Mouse (Mus musculus): Measurements from ENCODE around the gene Ubqlnl. TPM values are rescaled to one million over a fixed set of nuclear protein-coding genes. Genes with fewer than 3 reads are reported as not detected.

The Ubqlnl gene
- polyA plus RNA-seq, 1 experiment from 2014 or later = not detected

- ATAC-seq (ENCODE audit: insufficient read depth, low FRiP score) = no peak
- H3K4me3 ChIP-seq (replicated peaks; ENCODE audit: low read length) = no peak overlapping the region
- H3K27me3 ChIP-seq (ENCODE audit: control insufficient read depth, insufficient read depth, low read length) = no peaks in the 10 kb centered on the region
- no peaks in the 10 kb centered on the region for H3K4me1 ChIP-seq (ENCODE audit: control insufficient read depth, insufficient read depth, low read length)
- no peak overlapping the region for H3K9ac ChIP-seq (ENCODE audit: low read length)
- no peak overlapping the region for H3K4me2 ChIP-seq (ENCODE audit: low read depth, low read length)
- no peak overlapping the region for H3K27ac ChIP-seq (ENCODE audit: low read length)
- no peaks in the 10 kb centered on the region for H3K36me3 ChIP-seq (ENCODE audit: control insufficient read depth, insufficient read depth, low read length)
- 77% methylated on average over 6 of the region's 6 CpGs for WGBS
- no peaks in the 10 kb centered on the region for H3K9me3 ChIP-seq (replicated peaks; ENCODE audit: control insufficient read depth, low read length)
Observed at GRCm38 (mm10) chr7:104167105-104167504, 16.7 kb upstream of the Ubqlnl start.

GRCm38 (mm10) chr7:104143179-104143578 lies 7.2 kb downstream of the Ubqlnl start, which contains the start of gene Ubqln3:
Ubqln3 (minus strand) TSS chr7:104143279.
- WGBS = 64% methylated on average over 3 of the region's 3 CpGs
- no peaks in the 10 kb centered on the region for H3K9me3 ChIP-seq (replicated peaks; ENCODE audit: control insufficient read depth, low read length)
- H3K9ac ChIP-seq (ENCODE audit: low read length) = no peak within 1 kb of the TSS
- no peak for ATAC-seq (ENCODE audit: insufficient read depth, low FRiP score)
- H3K27me3 ChIP-seq (ENCODE audit: control insufficient read depth, insufficient read depth, low read length) = no peaks in the 10 kb centered on the region
- H3K4me3 ChIP-seq (replicated peaks; ENCODE audit: low read length) = no peak within 1 kb of the TSS
- H3K36me3 ChIP-seq (ENCODE audit: control insufficient read depth, insufficient read depth, low read length) = no peaks in the 10 kb centered on the region
- no peaks in the 10 kb centered on the region for H3K4me1 ChIP-seq (ENCODE audit: control insufficient read depth, insufficient read depth, low read length)
- H3K27ac ChIP-seq (ENCODE audit: low read length) = no peak within 1 kb of the TSS
- no peak within 1 kb of the TSS for H3K4me2 ChIP-seq (ENCODE audit: low read depth, low read length)

- no peaks in the 10 kb centered on the region for H3K27me3 ChIP-seq (ENCODE audit: control insufficient read depth, insufficient read depth, low read length)
- no peaks in the 10 kb centered on the region for H3K9me3 ChIP-seq (replicated peaks; ENCODE audit: control insufficient read depth, low read length)
Observed at GRCm38 (mm10) chr7:104137305-104137704, 13.1 kb downstream of the Ubqlnl start, which contains the start of gene Olfr643. Olfr643 (minus strand) TSS chr7:104137405.

DNA sequence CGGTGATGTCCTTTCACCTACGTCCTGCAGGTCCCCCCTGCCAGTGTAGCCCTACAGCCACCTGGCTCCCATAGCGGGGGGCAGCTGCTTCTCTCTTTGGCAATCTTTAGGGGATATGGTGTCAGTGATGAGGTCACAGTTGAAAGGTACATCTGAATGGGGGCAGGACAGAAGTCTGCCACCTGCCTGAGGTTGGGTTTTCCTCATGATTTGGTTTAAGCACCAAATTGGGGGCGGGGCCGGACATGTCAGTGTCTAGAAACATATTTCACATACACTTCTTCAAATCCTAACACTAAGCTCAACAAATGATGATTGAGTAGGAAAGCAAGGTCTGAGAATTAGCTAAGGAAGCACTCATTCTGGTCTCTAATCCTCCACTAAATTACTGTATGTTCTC lies 20.6 kb downstream of the Ubqlnl start, which contains the start of gene Ubqln5:
Gene Ubqln5, minus strand, starts transcription at position 101 of the 400 bp plus-strand sequence.
- H3K9ac ChIP-seq (ENCODE audit: low read length) = no peak within 1 kb of the TSS
- no peaks in the 10 kb centered on the region for H3K9me3 ChIP-seq (replicated peaks; ENCODE audit: control insufficient read depth, low read length)
- no peak within 1 kb of the TSS for H3K4me3 ChIP-seq (replicated peaks; ENCODE audit: low read length)
- no peak within 1 kb of the TSS for H3K27ac ChIP-seq (ENCODE audit: low read length)
- no peaks in the 10 kb centered on the region for H3K36me3 ChIP-seq (ENCODE audit: control insufficient read depth, insufficient read depth, low read length)
- 90% methylated on average over 5 of the region's 5 CpGs for WGBS
- no peaks in the 10 kb centered on the region for H3K27me3 ChIP-seq (ENCODE audit: control insufficient read depth, insufficient read depth, low read length)
- H3K4me1 ChIP-seq (ENCODE audit: control insufficient read depth, insufficient read depth, low read length) = no peaks in the 10 kb centered on the region
- H3K4me2 ChIP-seq (ENCODE audit: low read depth, low read length) = no peak within 1 kb of the TSS
- no peak; the same call in 1 of the 2 replicates for ATAC-seq (ENCODE audit: insufficient read depth, low FRiP score)

More at GRCm38 (mm10) chr7:104137305-104137704, 13.1 kb downstream of the Ubqlnl start, which contains the start of gene Olfr643:
- Histone ChIP-seq H3K36me3 (ENCODE audit: control insufficient read depth, insufficient read depth, low read length) (no peaks in the 10 kb centered on the region), H3K4me1 (ENCODE audit: control insufficient read depth, insufficient read depth, low read length) (no peaks in the 10 kb centered on the region), H3K27ac (ENCODE audit: low read length) (no peak within 1 kb of the TSS), H3K9ac (ENCODE audit: low read length) (no peak within 1 kb of the TSS), H3K4me3 (replicated peaks; ENCODE audit: low read length) (no peak within 1 kb of the TSS), H3K4me2 (ENCODE audit: low read depth, low read length) (no peak within 1 kb of the TSS)
- 73% methylated on average over 5 of the region's 5 CpGs for WGBS
- no peak for ATAC-seq (ENCODE audit: insufficient read depth, low FRiP score)

DNA sequence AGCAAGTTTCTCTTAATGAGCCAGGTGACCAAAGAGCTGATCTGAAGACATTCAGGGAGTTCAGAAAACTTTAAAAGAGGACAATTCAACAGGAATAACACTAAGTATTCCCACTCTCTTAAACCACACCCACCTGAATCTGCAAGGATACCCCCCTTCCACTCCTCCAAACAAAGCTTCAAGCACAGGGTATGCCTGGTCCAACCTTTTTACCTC lies 45.7 kb downstream of the Ubqlnl start, which contains the start of gene Olfr646:
Gene Olfr646, plus strand, starts transcription at position 117 of the 216 bp plus-strand sequence.
- Histone ChIP-seq H3K4me1 (ENCODE audit: control insufficient read depth, insufficient read depth, low read length) (no peaks in the 10 kb centered on the region), H3K27me3 (ENCODE audit: control insufficient read depth, insufficient read depth, low read length) (no peaks in the 10 kb centered on the region), H3K4me2 (ENCODE audit: low read depth, low read length) (no peak within 1 kb of the TSS), H3K27ac (ENCODE audit: low read length) (no peak within 1 kb of the TSS), H3K9ac (ENCODE audit: low read length) (no peak within 1 kb of the TSS), H3K9me3 (replicated peaks; ENCODE audit: control insufficient read depth, low read length) (no peaks in the 10 kb centered on the region), H3K36me3 (ENCODE audit: control insufficient read depth, insufficient read depth, low read length) (no peaks in the 10 kb centered on the region), H3K4me3 (replicated peaks; ENCODE audit: low read length) (no peak within 1 kb of the TSS)
- no peak for ATAC-seq (ENCODE audit: insufficient read depth, low FRiP score)

- no peaks in the 10 kb centered on the region for H3K9me3 ChIP-seq (replicated peaks; ENCODE audit: control insufficient read depth, low read length)
- no peak overlapping the region for H3K4me3 ChIP-seq (replicated peaks; ENCODE audit: low read length)
- no peaks in the 10 kb centered on the region for H3K4me1 ChIP-seq (ENCODE audit: control insufficient read depth, insufficient read depth, low read length)
- 54% methylated on average over 4 of the region's 4 CpGs for WGBS
- H3K4me2 ChIP-seq (ENCODE audit: low read depth, low read length) = no peak overlapping the region
- H3K9ac ChIP-seq (ENCODE audit: low read length) = no peak overlapping the region
- H3K27me3 ChIP-seq (ENCODE audit: control insufficient read depth, insufficient read depth, low read length) = no peaks in the 10 kb centered on the region
- H3K27ac ChIP-seq (ENCODE audit: low read length) = no peak overlapping the region
- no peak for ATAC-seq (ENCODE audit: insufficient read depth, low FRiP score)
- no peaks in the 10 kb centered on the region for H3K36me3 ChIP-seq (ENCODE audit: control insufficient read depth, insufficient read depth, low read length)
Observed at GRCm38 (mm10) chr7:104103913-104104756, 46.2 kb downstream of the Ubqlnl start.

Other genes starting within 250 kb of the Ubqlnl start
- not detected in 2 replicates for gene Olfr65, start 247.1 kb downstream of the Ubqlnl start, polyA plus RNA-seq (2015; fragmentation: Nextera tagmentation; extraction: Ambion mirVana)
- not detected in 2 replicates for gene Olfr631, start 221.7 kb downstream of the Ubqlnl start, polyA plus RNA-seq (2015; fragmentation: Nextera tagmentation; extraction: Ambion mirVana)
- gene Olfr632, start 216.2 kb downstream of the Ubqlnl start, polyA plus RNA-seq (2015; fragmentation: Nextera tagmentation; extraction: Ambion mirVana) = not detected in 2 replicates
- gene Olfr633, start 206.1 kb downstream of the Ubqlnl start, polyA plus RNA-seq (2015; fragmentation: Nextera tagmentation; extraction: Ambion mirVana) = not detected in 2 replicates
- gene Olfr635, start 179.4 kb downstream of the Ubqlnl start, polyA plus RNA-seq (2015; fragmentation: Nextera tagmentation; extraction: Ambion mirVana) = 0.01 TPM in 1 of 2 replicates, not detected in the other
- gene Olfr638, start 151.8 kb downstream of the Ubqlnl start, polyA plus RNA-seq (2015; fragmentation: Nextera tagmentation; extraction: Ambion mirVana) = not detected in 2 replicates
- not detected in 2 replicates for gene Olfr639, start 133.3 kb downstream of the Ubqlnl start, polyA plus RNA-seq (2015; fragmentation: Nextera tagmentation; extraction: Ambion mirVana)
- not detected in 2 replicates for gene Olfr640, start 125.0 kb downstream of the Ubqlnl start, polyA plus RNA-seq (2015; fragmentation: Nextera tagmentation; extraction: Ambion mirVana)
- not detected in 2 replicates for gene Olfr641, start 115.1 kb downstream of the Ubqlnl start, polyA plus RNA-seq (2015; fragmentation: Nextera tagmentation; extraction: Ambion mirVana)
- gene Olfr642, start 97.9 kb downstream of the Ubqlnl start, polyA plus RNA-seq (2015; fragmentation: Nextera tagmentation; extraction: Ambion mirVana) = not detected in 2 replicates
- not detected in 2 replicates for gene 4930516K23Rik, start 89.1 kb downstream of the Ubqlnl start, polyA plus RNA-seq (2015; fragmentation: Nextera tagmentation; extraction: Ambion mirVana)
- not detected in 2 replicates for gene Olfr644, start 78.7 kb downstream of the Ubqlnl start, polyA plus RNA-seq (2015; fragmentation: Nextera tagmentation; extraction: Ambion mirVana)
- gene Olfr645, start 65.1 kb downstream of the Ubqlnl start, polyA plus RNA-seq (2015; fragmentation: Nextera tagmentation; extraction: Ambion mirVana) = not detected in 2 replicates
- gene Olfr646, start 45.7 kb downstream of the Ubqlnl start, polyA plus RNA-seq (2015; fragmentation: Nextera tagmentation; extraction: Ambion mirVana) = not detected in 2 replicates
- not detected in 2 replicates for gene Ubqln5, start 20.7 kb downstream of the Ubqlnl start, polyA plus RNA-seq (2015; fragmentation: Nextera tagmentation; extraction: Ambion mirVana)
- gene Olfr643, start 13.2 kb downstream of the Ubqlnl start, polyA plus RNA-seq (2015; fragmentation: Nextera tagmentation; extraction: Ambion mirVana) = not detected in 2 replicates
- gene Ubqln3, start 7.3 kb downstream of the Ubqlnl start, polyA plus RNA-seq (2015; fragmentation: Nextera tagmentation; extraction: Ambion mirVana) = not detected in 2 replicates
- not detected in 2 replicates for gene Olfm5, start 14.3 kb upstream of the Ubqlnl start, polyA plus RNA-seq (2015; fragmentation: Nextera tagmentation; extraction: Ambion mirVana)
- 0.26 and 0.27 TPM in 2 replicates for gene Olfr648, start 32.8 kb upstream of the Ubqlnl start, polyA plus RNA-seq (2015; fragmentation: Nextera tagmentation; extraction: Ambion mirVana)
- gene Olfr649, start 45.4 kb upstream of the Ubqlnl start, polyA plus RNA-seq (2015; fragmentation: Nextera tagmentation; extraction: Ambion mirVana) = not detected in 2 replicates
- gene Trim6, start 68.2 kb upstream of the Ubqlnl start, polyA plus RNA-seq (2015; fragmentation: Nextera tagmentation; extraction: Ambion mirVana) = 0.87 and 0.89 TPM in 2 replicates
- gene Trim34a, start 93.9 kb upstream of the Ubqlnl start, polyA plus RNA-seq (2015; fragmentation: Nextera tagmentation; extraction: Ambion mirVana) = 1.8 and 2.2 TPM in 2 replicates
- 0.54 and 0.62 TPM in 2 replicates for gene Trim5, start 137.5 kb upstream of the Ubqlnl start, polyA plus RNA-seq (2015; fragmentation: Nextera tagmentation; extraction: Ambion mirVana)
- 5.3 and 6.1 TPM in 2 replicates for gene Trim12a, start 164.9 kb upstream of the Ubqlnl start, polyA plus RNA-seq (2015; fragmentation: Nextera tagmentation; extraction: Ambion mirVana)
- gene Trim34b, start 178.9 kb upstream of the Ubqlnl start, polyA plus RNA-seq (2015; fragmentation: Nextera tagmentation; extraction: Ambion mirVana) = not detected in 2 replicates
- gene Trim12c, start 202.8 kb upstream of the Ubqlnl start, polyA plus RNA-seq (2015; fragmentation: Nextera tagmentation; extraction: Ambion mirVana) = 2.8 TPM in 2 replicates
- gene Trim30b, start 219.3 kb upstream of the Ubqlnl start, polyA plus RNA-seq (2015; fragmentation: Nextera tagmentation; extraction: Ambion mirVana) = 0.22 and 0.31 TPM in 2 replicates